Mouse (Mus musculus): ENCODE measurements around the gene Kcnh1.

Kcnh1 gene

GRCm38 (mm10) chr1:192525711-192526350 is 335.3 kb downstream of the Kcnh1 start:
- peak; percentile 63 for DNase-seq (ENCODE audit: low read depth, low spot score)

- no peak for DNase-seq (ENCODE audit: low read depth, low spot score)
Observed at GRCm38 (mm10) chr1:192531490-192532146, 341.0 kb downstream of the Kcnh1 start.

GRCm38 (mm10) chr1:192532212-192532611 is 341.6 kb downstream of the Kcnh1 start:
- no peak for DNase-seq (ENCODE audit: low read depth, low spot score)

- DNase-seq (ENCODE audit: low read depth, low spot score), result no peak
Observed at GRCm38 (mm10) chr1:192533016-192533415, 342.4 kb downstream of the Kcnh1 start.

GRCm38 (mm10) chr1:192536440-192536839 is 345.9 kb downstream of the Kcnh1 start:
- no peak for DNase-seq (ENCODE audit: low read depth, low spot score)

GRCm38 (mm10) chr1:192537169-192537568 is 346.6 kb downstream of the Kcnh1 start:
- no peak for DNase-seq (ENCODE audit: low read depth, low spot score)

- DNase-seq (ENCODE audit: low read depth, low spot score), result no peak
Observed at GRCm38 (mm10) chr1:192542093-192542492, 351.5 kb downstream of the Kcnh1 start.

- DNase-seq (ENCODE audit: low read depth, low spot score), result no peak
Observed at GRCm38 (mm10) chr1:192543686-192544085, 353.1 kb downstream of the Kcnh1 start.

GRCm38 (mm10) chr1:192544091-192544490 is 353.5 kb downstream of the Kcnh1 start:
- DNase-seq (ENCODE audit: low read depth, low spot score), result no peak

- peak; percentile 34 for DNase-seq (ENCODE audit: low read depth, low spot score)
Observed at GRCm38 (mm10) chr1:192544901-192545300, 354.3 kb downstream of the Kcnh1 start.

- DNase-seq (ENCODE audit: low read depth, low spot score), result peak; percentile 76
Observed at GRCm38 (mm10) chr1:192546843-192547242, 356.3 kb downstream of the Kcnh1 start.

GRCm38 (mm10) chr1:192550561-192550960 is 360.0 kb downstream of the Kcnh1 start:
- no peak for DNase-seq (ENCODE audit: low read depth, low spot score)

GRCm38 (mm10) chr1:192555516-192555915 is 364.9 kb downstream of the Kcnh1 start:
- DNase-seq (ENCODE audit: low read depth, low spot score), result peak; percentile 76

GRCm38 (mm10) chr1:192557978-192558594 is 367.5 kb downstream of the Kcnh1 start:
- peak; percentile 78 for DNase-seq (ENCODE audit: low read depth, low spot score)

- DNase-seq (ENCODE audit: low read depth, low spot score), result no peak
Observed at GRCm38 (mm10) chr1:192559341-192559740, 368.8 kb downstream of the Kcnh1 start.

All from brain, adult 2 months (tissue).